Comparison of ENCODE assay signal across 11 mouse cellular contexts in genomic region chr9:35127147-35127546, GRCm38 (mm10). TPM values are rescaled to one million over a fixed set of nuclear protein-coding genes. Genes with fewer than 3 reads are reported as not detected.
DNase-seq lines count a peak whose midpoint lies in the region; ATAC-seq and TF ChIP-seq lines count a peak whose summit lies in the region.
"Had no signal": no experiment of that assay in that cellular context is flagged by ENCODE, and none has a peak within 500 bp of the region (broad histone marks: within the 10 kb centered on the region; RNA-seq: fewer than 3 reads in every experiment).

No protein-coding gene starts in this region.

- ATAC-seq in intestine, embryonic 15.5 days, result no peak
- no peak for ATAC-seq in forebrain, embryonic 11.5 days (replicated peaks; ENCODE audit: low FRiP score)

- peak; percentile 97 for DNase-seq in liver, adult 2 months (ENCODE audit: extremely low read depth, low read depth, low spot score)
- DNase-seq in liver, result no peak
- DNase-seq in kidney, postnatal 4 days, result peak; percentile 25 to 54
- peak; percentile 76 for DNase-seq in lung, postnatal 25 days (ENCODE audit: low spot score)
- DNase-seq in Muller cell, postnatal 12 days (ENCODE audit: inconsistent ontology term), result no peak
- DNase-seq in forebrain, embryonic 11.5 days (ENCODE audit: low spot score), result no peak
- DNase-seq: cerebellum, postnatal 25 days had no signal

- WGBS in liver, adult 2 months, result 3% methylated on average over 6 of the region's 6 CpGs
- whole genome bisulfite sequencing in intestine, embryonic 15.5 days, result 73% methylated on average over 6 of the region's 6 CpGs
- WGBS in forebrain, embryonic 11.5 days, result 83% methylated on average over 6 of the region's 6 CpGs

- no peak for TF ChIP-seq CTCF in liver, adult 2 months (IDR thresholded peaks at IDR 0.05; ENCODE audit: low read depth, low read length)

- H3K4me1 ChIP-seq in liver, adult 2 months (ENCODE audit: control insufficient read depth, insufficient read depth, low read length), result peaks cover 64% of the 10 kb centered on the region
- H3K4me1 ChIP-seq in intestine, embryonic 15.5 days (replicated peaks), result peaks cover 17% of the 10 kb centered on the region; the same call in 1 of the 2 replicates
- no peaks in the 10 kb centered on the region for H3K4me1 ChIP-seq in forebrain, embryonic 11.5 days (replicated peaks; ENCODE audit: control insufficient read depth, insufficient read depth, low read length)
- H3K4me1 ChIP-seq: midbrain, embryonic 12.5 days had no signal

- H3K9ac ChIP-seq in liver, adult 2 months (ENCODE audit: low read depth, low read length), result peak overlapping the region; percentile 75
- no peak overlapping the region for H3K9ac ChIP-seq in intestine, embryonic 15.5 days
- no peak overlapping the region for H3K9ac ChIP-seq in forebrain, embryonic 11.5 days (ENCODE audit: low read length)
- H3K9ac ChIP-seq: midbrain, embryonic 12.5 days had no signal

- H3K4me3 ChIP-seq in liver, adult 2 months (ENCODE audit: insufficient read depth, low read depth, low read length), result no peak overlapping the region
- no peak overlapping the region for H3K4me3 ChIP-seq in intestine, embryonic 15.5 days (replicated peaks)
- no peak overlapping the region for H3K4me3 ChIP-seq in forebrain, embryonic 11.5 days (ENCODE audit: low read depth, low read length)
- H3K4me3 ChIP-seq: erythroblast, embryonic 14.5 days; midbrain, embryonic 12.5 days had no signal

- no peaks in the 10 kb centered on the region for H3K27me3 ChIP-seq in liver, adult 2 months (ENCODE audit: control insufficient read depth, insufficient read depth, low read length)
- H3K27me3 ChIP-seq in intestine, embryonic 15.5 days (replicated peaks), result no peaks in the 10 kb centered on the region
- no peaks in the 10 kb centered on the region for H3K27me3 ChIP-seq in forebrain, embryonic 11.5 days (ENCODE audit: control insufficient read depth, insufficient read depth, low read length)
- H3K27me3 ChIP-seq: midbrain, embryonic 12.5 days had no signal

- H3K79me2 ChIP-seq in liver, adult 2 months (ENCODE audit: control insufficient read depth, insufficient read depth, low read length), result no peaks in the 10 kb centered on the region

- H3K4me2 ChIP-seq in intestine, embryonic 15.5 days (replicated peaks), result no peak overlapping the region
- H3K4me2 ChIP-seq in forebrain, embryonic 11.5 days (ENCODE audit: low read depth, low read length, severe bottlenecking), result no peak overlapping the region
- H3K4me2 ChIP-seq: midbrain, embryonic 12.5 days had no signal

- no peaks in the 10 kb centered on the region for H3K9me3 ChIP-seq in intestine, embryonic 15.5 days
- H3K9me3 ChIP-seq in forebrain, embryonic 11.5 days (ENCODE audit: control insufficient read depth, low read length), result no peaks in the 10 kb centered on the region
- H3K9me3 ChIP-seq: G1E; midbrain, embryonic 12.5 days had no signal

- H3K36me3 ChIP-seq in liver, adult 2 months (ENCODE audit: control insufficient read depth, insufficient read depth, low read length), result no peaks in the 10 kb centered on the region
- peaks cover 3% of the 10 kb centered on the region; the same call in 1 of the 2 replicates for H3K36me3 ChIP-seq in intestine, embryonic 15.5 days
- no peaks in the 10 kb centered on the region; the same call in 1 of the 2 replicates for H3K36me3 ChIP-seq in forebrain, embryonic 11.5 days (ENCODE audit: control insufficient read depth, insufficient read depth, low read length)

- peak overlapping the region; percentile 99 for H3K27ac ChIP-seq in liver, adult 2 months (replicated peaks; ENCODE audit: insufficient read depth, low read depth, low read length)
- 0 out of 2 replicates have a peak overlapping the region, but pooled peaks have one; percentile 17 for H3K27ac ChIP-seq in intestine, embryonic 15.5 days
- no peak overlapping the region for H3K27ac ChIP-seq in forebrain, embryonic 11.5 days (ENCODE audit: low read depth, low read length)
- H3K27ac ChIP-seq: midbrain, embryonic 12.5 days had no signal

- TF ChIP-seq POLR2A in liver, adult 2 months (IDR thresholded peaks at IDR 0.05; ENCODE audit: extremely low read depth, insufficient read depth, low read length), result no peak

RNA-seq across cellular contexts. Expression of gene St3gal4, which starts 8.1 kb away (rescaled TPM):
- 72.2 and 74.6 TPM in 2 replicates for total RNA-seq in liver, adult 2 months (2014; rRNA removed)
- polyA plus RNA-seq in liver, adult 2 months (2012; rRNA removed), result 26.5 TPM in 2 replicates
- 146 and 161 TPM in 2 replicates for polyA plus RNA-seq in intestine, embryonic 15.5 days (2015; fragmentation: Nextera tagmentation; extraction: Ambion mirVana)
- polyA plus RNA-seq in forebrain, embryonic 11.5 days (2014; fragmentation: Nextera tagmentation; extraction: Ambion mirVana), result 13.3 and 14.4 TPM in 2 replicates

RNA-seq across cellular contexts. Expression of gene Dcps, which starts 48.7 kb away (rescaled TPM):
- 21.0 and 21.2 TPM in 2 replicates for total RNA-seq in liver, adult 2 months (2014; rRNA removed)
- 24.0 and 27.4 TPM in 2 replicates for polyA plus RNA-seq in liver, adult 2 months (2012; rRNA removed)
- 86.1 and 87.1 TPM in 2 replicates for polyA plus RNA-seq in intestine, embryonic 15.5 days (2015; fragmentation: Nextera tagmentation; extraction: Ambion mirVana)
- 104 and 113 TPM in 2 replicates for polyA plus RNA-seq in forebrain, embryonic 11.5 days (2014; fragmentation: Nextera tagmentation; extraction: Ambion mirVana)

Comparison
In these comparisons a context has a peak if more than half of its experiments do, and no peak if none do; other contexts are left out.
1. DNase-seq: peak in liver, adult 2 months (single experiment), kidney, postnatal 4 days (2 of 2) and lung, postnatal 25 days (single experiment); none in liver (single experiment), Muller cell, postnatal 12 days (single experiment) and forebrain, embryonic 11.5 days (single experiment).